Mouse (Mus musculus) urinary bladder, postnatal 14 days (tissue): ENCODE data around the gene Scaf1.

Experiments
- DNase-seq: peaks from one replicate; pipeline ENCODE4 v3.0.0; 2021; ENCODE audit warnings: low spot score

The Scaf1 gene

DNA sequence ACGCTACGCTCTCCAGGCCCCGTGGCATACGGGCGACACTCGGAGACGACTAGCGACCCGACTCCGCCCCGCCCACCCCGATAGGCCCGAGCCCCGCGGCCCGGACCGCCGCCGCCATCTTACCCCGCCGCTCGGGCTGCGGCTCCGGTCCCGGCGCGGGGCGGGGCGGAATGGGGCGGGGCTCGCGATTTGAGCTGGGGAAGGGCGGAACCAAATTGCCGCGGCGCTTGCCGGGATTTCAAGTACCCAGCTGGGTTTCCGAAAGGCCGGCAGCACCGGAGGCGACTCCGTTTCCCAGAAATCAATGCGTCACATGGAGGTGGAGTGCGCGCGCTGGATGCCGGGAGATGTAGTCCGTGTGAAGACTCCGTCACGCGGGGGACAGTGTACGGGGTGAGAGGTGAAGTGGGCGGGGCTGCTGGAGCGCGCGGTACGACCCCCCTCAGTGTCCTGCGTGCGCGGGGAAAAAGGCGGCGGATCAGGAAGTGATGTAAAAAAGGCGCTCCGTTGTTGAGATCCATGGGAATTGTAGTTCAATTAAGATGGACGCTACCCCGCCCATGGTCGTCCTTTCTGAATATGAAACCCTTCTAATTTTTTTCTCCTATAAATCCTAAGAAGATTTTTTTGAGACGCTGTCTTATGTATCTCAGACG is at the start of gene Scaf1:
Scaf1 (minus strand) TSS at position 407 of the 656 bp plus-strand sequence.
- peak; percentile 99 for DNase-seq

DNA sequence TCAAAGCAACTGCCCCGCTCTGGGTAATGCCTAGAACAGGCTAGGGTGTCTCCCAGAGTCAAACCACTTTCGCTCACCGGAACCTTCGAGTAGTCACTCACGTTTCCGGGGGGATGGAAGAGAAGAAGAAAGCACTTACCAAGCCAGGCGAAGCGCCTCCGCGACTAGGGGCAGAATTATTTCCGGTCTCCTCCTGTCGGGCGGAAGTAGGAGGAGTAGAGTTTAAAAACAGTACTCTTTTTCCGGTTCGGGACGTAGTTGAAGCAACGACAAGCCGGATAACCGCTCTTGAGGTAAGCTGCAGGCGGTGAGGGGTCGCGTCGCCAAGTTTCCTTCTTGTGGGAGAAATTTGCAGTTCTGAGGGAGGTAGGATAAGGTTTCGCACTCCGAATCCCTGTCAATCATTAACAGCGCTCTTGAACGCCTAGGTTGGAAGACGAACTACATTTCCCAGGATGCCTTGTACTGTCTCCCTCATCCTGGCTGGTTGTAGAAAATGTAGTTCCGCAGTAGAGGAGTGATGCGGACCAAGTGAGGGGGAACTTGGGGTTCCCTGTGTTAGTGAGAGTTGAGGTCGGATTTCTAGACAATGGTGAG is 46.2 kb upstream of the Scaf1 start, which contains the start of the genes Nosip and Prrg2:
Nosip (plus strand) TSS at position 191 of the 597 bp plus-strand sequence.
Prrg2 (minus strand) TSS at position 439 of the 597 bp plus-strand sequence.
- peak; percentile 95 for DNase-seq

DNA sequence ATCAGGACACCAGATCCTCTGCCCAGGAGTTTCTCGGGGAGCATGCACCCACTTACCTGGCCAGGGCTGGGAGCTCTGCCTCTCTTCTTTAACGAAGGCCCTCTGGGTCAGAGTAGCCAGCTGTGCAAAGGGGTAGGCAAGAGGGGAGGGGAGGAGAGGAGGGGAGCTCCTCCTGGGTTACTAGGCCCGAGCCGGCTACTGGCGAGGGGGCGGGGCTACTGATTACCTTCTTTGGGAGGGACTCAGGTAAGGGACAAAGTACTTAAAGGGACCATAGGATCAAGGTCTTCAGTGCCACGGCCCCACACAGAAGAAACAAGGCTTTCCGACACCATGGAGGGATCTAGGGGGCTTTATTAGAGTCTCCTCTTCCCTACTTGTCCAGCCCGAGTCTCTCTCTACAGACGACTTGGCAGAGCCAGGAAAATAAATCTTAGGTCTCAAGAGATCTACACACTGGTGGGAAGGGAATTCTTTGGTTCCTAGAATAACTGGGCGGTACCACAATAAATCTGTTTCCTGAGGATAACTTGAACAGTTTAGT is 45.4 kb upstream of the Scaf1 start:
- peak; percentile 77 for DNase-seq

DNA sequence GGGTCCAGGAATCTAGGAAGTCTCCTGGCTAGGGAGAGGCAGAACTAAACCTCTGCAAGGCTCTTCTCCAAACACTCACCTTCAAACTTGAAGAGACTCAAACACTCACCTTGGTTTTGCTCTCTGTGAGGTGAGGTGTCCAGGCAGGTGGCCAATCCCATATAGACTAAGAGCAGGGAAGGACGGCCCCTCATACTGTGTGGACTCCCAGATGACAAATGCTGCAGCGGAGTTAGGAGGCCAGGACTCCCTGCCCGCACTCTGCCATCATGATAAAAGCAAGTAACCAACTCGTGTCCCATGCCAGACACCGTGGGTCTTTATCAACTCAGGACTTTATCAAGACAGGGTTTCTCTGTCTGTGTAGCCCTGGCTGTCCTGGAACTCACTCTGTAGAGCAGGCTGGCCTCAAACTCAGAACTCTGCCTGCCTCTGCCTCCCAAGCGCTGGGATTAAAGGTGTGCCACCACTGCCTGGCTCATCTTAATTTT is 44.5 kb upstream of the Scaf1 start:
- no peak for DNase-seq

DNA sequence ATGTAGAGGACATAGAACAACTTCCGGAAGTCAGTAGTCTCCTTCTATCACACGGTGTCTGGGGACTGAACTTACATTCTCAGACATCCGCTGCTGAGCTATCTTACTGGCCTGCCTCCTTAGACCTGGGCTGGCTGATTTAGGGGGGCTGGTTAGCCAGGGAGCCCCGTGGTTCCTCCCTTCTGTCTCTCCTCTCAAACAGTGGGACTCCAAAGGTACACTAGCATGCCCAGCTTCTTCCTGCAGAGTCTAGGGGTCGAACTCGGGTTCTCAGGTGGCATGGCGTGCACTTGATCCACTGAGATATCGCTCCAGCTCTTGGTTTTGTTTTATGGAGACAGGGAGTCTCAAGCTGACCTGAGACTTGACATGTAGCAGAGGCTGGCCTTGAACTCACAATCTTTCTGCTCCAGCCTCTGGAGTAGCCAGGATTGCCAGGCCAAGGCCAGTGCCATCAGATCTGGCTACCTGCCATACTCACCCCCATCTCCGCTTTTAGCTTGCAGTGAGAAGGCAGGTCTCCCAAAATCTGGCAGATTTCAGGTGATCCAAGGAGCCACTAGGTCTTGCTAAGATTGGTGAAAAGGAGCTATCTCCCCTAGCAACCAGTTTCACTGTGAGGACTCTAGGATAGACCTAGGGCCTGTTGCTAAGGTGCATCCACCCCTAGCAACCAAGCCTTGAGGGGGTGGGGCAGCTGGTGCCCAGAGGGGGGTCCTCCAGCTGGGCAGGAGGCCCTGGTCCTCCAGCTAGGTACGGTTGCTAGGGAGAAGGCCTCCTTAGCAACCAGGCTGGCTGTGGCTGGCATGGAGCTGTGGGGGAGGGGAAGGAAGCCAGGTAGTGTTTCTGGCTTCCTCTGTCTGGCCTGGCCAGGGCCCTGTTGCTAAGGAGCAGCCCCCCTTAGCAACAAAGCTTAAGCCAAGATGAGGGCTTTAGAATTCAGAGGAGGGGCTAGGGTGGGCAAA is 42.7 kb upstream of the Scaf1 start:
- DNase-seq = no peak

DNA sequence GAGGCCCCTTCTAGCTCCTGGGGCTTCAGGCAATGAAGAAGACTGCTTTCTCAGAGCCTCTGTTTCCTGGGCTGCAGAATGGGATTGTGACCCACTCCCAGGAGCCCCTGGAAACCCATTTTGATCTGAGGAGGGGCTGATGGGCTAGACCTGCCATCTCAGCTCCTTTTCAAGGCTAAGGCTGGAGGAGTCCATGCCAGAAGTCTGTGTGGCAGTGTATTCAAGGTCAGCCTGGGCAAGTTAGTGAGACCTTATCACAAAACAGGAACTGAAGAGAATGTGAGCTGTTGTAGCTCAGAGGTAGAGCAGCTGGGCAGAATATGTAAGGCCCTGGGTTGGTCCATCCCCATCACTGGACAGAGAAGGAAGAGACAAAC is 40.8 kb upstream of the Scaf1 start:
- DNase-seq = no peak

DNA sequence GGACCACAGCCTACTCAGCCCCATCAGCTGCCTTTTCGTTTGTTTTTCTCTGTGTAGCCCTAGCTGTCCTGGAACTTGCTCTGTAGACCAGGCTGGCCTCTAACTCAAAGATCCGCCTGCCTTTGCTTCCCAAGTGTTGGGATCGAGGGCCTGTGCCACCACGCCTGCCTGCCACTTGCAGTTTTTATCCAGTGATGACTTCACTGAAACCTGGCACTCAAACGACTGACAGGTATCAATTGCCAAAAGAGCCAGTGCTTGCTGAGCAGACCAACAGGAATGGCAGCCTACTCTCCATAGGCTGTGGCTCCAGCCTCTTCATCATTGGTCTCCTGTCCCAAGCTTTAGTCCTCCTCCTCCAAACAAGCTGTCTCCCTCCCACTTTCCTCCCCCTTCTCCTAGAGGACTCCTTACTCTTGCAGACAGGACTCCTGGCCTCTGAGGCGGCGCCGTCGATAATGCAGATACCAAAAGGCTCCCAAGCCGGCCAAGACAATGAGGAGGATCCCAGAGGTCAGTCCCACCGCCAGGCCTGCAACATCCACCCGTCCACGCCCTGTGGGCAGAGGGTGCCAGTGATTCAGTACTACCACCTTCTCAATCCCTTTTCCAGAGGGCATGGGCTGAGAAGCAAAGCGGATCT is 40.3 kb upstream of the Scaf1 start:
- no peak for DNase-seq

DNA sequence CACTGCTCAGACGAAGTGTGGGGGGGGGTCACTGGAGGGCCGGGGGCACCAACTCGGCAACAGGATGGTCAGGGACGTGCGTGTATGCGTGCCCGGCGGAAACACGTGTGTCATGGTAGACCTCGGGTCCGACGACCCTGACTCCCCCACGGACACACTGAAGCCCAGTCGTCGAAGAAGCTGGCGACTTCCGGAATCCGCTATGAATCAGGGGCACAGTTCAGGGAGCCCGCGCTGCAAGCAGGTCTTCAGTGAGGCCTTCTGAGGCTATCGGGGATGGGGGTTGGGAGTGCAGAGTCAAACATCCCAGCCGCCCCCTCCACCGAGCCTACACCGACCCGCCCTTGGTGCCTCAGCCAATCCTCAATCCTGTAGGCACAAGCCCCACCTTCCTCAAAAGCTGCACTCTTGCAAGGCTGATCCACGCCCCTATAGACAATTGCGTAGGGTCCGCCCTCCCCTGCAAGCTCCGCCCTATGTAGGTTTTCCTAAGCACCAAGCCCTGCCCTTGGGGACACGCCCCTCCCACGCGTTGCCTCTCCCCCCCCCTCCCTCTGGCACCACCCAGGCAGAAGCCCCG is 37.9 kb upstream of the Scaf1 start:
- peak; percentile 96 for DNase-seq

DNA sequence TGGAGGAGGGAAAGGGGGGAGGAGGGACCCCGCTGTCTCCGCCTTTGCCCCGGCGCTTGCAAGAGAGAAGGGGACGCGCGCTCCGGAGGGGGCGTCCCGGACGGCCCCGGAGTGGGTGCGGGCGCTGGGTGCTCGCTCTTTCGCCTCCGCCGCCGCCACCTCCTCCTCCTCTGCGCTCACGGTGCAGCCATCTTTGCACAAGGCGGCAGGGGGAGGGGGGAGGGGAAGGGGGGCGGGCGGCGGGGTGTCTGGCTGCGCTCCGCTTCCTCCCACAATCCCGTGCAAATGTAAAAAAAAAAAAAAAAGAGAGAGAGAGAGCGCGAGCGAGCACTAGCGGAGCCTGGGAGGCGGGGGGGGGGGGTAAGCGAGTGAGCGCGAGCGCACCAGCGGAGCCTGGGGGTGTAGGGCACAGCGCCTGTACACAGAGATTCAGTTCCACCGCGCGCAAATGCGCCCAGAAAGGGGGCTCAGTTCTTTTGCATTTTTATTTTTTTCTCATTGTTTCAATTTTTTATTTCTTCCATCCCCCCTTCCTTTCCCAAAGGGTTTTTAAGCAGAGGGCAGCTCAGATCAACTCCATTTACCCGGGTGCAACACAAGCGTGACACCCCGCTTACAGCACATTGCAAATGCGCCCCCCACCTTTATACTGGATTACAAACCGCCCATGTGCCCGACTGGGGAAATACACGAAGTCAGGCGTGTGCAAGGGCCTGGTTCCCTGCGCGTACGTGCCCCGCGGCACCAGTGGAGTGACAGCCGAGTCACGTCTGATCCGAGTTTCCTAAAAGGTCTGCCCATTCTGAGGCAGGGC is 37.2 kb upstream of the Scaf1 start:
- peak; percentile 79 for DNase-seq

DNA sequence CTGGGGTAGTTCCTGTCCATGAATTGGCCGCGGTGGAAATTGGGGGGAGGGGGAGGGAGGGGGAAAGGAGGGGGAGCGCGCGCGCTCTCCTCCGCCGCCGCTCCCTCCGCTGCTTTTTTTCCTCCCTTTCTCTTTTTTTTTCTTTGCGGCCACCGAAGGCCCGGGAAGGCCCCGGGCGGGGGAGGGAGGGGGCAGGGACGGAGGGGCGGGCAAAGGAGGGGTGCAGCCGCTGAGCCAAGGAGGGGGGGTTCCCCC is 36.6 kb upstream of the Scaf1 start, which contains the start of gene Prr12:
Prr12 (minus strand) TSS at position 20 of the 255 bp plus-strand sequence.
- no peak for DNase-seq

DNA sequence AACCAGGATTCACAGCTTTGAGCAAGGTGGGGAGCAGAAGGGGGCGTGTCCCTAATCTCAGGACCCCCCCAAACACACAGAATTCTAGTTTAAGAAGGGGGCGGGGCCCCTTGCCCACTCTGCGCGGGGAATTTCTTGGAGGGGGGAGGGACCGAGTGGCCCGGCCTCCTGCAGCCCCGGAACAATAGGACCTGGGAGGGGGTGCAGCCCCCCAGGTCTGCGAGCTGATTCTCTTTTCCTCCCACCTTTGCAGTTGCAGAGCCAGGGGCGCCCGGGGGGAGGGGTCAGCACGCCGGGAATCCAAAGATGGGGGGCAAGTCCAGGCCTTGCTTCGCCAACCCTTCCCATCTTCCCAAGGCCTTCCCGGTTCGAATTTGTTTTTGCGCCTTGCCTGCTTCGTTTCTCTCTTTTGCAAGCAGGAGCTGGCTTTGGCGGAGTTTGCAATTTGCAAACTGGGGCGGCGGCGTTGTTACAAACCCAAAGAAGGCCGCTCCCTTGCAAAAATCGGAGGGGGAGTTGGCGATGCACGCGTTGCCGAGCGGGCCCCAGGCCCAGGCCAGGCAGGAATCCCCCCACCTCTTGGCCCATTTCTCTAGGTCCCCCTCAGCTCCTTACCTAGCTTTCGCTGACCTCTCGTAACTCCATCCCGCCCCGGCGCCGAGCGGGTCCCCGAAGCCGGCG is 36.2 kb upstream of the Scaf1 start:
- peak; percentile 46 for DNase-seq

DNA sequence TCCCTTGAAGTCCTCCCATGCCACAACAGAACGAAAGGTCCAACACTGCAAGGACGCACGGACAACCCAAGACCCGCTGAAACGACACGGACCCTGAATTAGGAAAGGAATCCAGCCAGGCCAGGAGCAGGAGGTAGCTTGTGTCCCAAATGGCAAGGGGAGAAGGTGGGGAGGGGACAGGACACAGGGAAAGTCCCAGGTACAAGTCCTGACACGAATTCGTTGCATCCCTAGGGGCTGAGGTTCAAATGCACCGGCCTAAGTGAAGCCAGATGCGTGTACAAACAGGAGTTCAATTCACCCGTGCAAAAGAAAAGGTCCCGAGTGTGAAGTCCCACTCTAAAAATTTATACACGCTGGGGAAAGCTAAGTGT is 35.4 kb upstream of the Scaf1 start:
- DNase-seq = no peak

DNA sequence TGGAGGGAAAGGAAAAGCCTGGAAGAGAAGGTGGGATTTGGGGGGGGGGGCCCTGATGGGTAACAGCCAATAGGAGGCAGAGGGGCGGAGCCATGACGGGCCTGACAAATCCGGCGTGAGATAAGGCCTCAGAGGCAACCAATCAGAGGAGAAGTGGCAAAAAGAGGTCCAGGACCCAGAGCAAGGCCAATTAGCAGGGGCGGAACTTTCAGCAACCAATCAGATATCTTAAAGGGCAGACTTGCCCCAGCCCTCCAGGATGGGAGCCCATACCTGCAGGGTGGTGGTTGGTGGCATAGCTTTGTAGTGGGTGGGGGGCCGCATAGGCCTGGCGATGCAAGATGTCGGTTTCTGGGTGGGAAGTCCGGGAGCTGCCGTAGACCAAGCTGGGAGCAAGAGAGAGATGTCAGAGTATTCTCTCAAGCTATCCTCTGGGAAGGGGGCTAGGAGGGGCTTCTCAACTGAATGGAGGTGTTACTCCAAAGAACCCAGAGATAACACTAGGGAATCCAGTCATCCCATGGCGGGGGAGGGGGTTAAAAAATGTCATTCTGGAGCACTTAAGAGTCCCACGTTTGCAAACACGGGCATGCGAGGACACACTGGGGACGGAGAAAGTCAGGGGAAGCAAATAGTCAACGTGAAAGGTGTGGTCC is 34.9 kb upstream of the Scaf1 start:
- peak; percentile 59 for DNase-seq

DNA sequence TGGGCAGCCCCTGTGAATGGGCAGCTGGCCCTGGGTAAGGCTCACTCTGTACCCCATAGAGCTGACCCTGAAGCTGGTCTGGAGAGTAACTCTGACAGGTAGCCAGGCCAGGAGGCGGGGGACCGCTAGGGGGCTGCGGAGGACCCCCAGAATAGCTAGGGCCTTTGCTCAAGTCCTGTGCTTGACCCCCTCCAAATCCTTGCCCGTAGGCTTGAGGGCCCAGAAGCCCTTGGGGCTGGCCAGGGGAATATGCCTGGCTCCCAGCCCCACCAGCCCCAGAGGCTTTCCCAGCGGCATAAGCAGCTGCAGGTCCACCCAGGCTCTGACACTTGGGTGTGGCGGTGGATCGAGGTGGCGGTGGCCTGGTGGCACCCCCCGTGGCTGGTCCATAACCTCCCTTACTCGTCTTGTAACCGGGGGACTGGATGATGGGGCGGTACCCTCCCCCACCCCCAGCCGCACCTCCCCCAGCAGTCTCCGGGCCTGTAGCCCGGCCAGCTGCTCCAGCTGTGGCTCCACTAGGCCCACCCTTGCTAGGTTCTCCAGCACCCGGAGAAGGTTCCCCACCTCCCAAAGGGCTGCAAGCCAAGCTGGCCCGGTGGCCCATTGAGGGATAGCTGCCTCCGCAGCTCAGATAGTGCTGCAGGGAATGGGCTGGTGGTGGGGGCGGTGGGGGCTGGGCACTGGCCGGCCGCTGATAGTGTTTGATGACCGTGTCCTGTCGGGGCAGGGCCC is 32.9 kb upstream of the Scaf1 start:
- no peak for DNase-seq

DNA sequence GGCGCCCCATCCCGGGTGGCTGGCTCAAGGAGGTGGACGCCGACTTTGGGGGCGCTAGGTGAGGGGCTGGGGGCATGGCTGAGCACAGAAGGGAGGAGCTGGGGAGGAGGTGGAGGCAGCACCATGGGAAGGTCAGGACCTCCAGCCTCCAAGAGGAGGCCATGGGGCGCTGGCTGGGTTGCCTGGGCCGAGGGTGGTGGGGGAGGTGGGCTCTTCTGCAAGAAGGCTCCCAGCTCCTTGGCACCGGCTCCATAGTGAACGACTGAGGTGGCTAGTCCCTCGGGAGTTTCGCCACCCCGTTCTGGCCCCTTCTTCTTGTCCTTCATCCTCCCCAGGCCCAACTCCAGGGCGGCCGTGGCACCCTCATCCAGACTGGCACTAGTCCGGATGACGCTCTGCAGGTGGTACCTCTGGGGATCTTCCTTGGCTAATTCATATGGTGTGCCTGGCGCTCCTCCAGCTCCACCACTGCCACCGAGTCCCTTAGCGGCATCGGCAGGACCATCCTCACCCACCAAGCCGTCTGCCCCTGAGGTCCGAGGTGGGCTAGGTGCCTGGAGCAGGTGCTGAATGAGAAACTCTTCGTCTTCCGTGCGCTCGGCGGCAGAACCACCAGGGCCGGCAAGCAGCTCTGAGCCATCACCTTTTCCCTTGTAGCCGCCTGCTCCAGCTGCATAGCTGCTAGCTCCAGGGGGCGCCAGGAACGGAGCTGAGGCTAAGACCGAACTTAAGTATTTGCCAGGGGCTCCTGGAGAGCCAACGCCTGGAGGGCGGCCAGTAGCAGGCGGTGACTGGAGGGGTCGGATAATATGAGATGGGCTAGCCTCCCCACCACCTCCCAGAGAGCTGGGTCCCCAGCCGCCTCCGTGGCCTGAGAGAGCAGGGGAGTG is 32.1 kb upstream of the Scaf1 start:
- no peak for DNase-seq

DNA sequence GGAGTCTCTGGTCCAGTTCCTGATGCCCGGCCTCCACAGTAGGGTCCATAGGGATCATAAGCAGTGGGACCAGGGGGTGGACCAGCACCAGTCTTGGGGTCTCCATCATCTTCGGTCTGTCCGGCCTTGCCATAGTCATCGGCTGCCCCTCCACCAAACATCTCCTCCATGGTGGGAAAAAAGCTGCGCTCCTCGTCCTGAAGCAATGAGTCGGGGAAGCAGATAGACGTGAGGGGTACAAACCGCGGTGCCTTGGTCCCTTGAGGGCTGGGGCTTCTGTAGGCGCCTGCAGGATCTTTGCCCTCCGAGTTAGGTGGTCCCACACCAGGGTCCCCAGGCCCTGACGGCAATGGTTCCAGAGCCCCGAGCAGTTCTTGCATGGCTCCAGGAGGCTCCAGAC is 31.3 kb upstream of the Scaf1 start:
- no peak for DNase-seq

DNA sequence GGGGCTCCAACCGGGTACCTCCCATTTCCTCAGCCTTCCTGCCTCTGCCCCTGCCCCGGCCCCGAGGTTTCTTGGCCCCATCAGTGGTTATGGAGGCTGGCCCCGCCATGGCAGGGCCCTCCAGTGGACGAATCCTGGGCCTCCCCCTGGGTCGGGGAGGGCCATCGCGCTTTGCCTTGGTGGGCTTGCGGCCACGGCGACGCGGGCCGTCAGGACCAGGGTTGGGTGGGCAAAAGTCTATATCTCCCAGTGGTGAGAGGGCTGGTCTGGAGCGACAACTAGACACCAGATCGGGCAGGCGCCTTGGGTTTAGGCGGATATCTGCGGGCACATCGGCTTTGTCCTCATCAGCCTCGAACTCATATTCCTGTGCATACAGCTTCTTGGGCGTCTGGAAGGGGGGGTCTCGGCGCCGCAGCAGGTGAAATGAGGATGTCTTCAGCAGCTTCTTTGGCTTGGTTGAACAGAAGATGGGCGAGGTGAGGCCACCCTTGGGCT is 30.7 kb upstream of the Scaf1 start:
- DNase-seq = no peak

DNA sequence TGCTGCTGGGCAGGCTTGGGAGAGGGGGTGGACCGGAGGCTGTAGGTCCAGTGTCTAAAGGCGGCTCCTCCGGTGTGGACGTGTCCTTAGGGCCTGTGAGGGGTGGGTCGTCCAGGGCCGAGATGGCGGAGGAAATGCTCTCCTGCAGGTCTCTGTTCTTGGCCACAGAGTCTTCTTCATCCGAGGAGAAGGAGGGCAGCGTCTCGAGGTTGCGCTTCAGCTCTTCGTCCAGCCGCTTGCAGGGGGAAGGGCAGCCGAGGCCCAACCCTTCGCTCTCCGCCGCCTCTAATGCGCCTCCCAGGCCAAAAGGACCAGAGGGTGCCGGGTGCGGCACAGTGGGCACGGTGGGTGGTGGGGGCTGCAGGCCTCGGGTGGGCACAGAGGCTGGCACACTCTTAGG is 29.6 kb upstream of the Scaf1 start:
- no peak for DNase-seq
